Mouse (Mus musculus): ENCODE data around the gene Wdr43. TPM values are rescaled to one million over a fixed set of nuclear protein-coding genes. Genes with fewer than 3 reads are reported as not detected.
A peak's percentile ranks its signal among the peaks of the same experiment; 100 is the strongest.

Wdr43 gene
- total and polyA plus RNA-seq, 3 experiments: 157 to 355 (median 252) TPM

DNA sequence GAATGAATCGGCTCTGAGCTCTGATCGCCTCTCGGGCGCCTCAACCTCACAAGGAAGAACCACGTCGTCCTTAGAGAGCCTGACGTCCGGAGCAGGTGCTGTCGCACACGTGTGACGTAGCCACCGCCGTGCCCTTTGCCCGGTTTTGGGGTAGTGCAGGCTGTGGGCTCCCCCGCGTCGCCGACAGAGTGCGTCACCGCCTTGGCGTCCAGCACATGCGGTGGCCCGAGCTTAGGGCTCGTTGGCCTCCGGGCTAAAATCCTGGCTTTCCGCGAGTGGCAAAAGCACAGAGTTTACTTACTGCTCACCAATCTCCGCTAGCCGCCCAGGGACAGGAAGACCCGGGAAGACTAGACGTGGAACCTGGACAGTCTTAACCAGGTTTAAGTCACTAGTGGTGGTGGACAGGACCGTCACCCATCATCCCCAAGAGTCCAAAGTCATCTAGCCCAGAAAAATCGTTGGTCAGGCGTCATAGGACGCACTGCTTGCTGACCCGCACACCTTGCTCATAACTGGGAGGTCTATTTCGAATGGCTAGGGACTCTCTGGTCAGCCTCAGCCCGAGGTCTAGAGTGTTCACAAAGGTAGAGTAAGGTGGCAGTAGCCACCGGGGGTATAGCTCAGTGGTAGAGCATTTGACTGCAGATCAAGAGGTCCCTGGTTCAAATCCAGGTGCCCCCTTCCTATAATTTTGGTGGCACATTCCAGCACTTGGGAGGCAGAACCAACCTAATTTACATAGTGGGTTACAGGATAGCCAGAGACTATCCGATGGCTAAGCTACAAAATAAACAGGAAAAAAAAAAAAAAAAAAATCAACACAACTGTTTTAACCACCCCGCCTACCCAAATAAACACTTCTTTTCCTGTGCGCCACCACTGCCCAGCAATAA lies 16.8 kb upstream of the Wdr43 start (continued):
- TF ChIP-seq MXI1 (IDR thresholded peaks at IDR 0.05; ENCODE audit: low read depth, low read length) (peak; percentile 97), NELFE (IDR thresholded peaks at IDR 0.05; ENCODE audit: low read depth, low read length) (peak; percentile 79; the same call in 1 of the 2 replicates), EP300 (IDR thresholded peaks at IDR 0.05; ENCODE audit: low read length) (no peak), ZNF384 (IDR thresholded peaks at IDR 0.05; ENCODE audit: low read depth, low read length) (peak; percentile 83), KAT2A (IDR thresholded peaks at IDR 0.05; ENCODE audit: insufficient replicate concordance, low read length) (peak; percentile 62; the same call in 1 of the 2 replicates), MAFK (IDR thresholded peaks at IDR 0.05; ENCODE audit: insufficient replicate concordance, low read length) (peak; percentile 93), SIN3A (IDR thresholded peaks at IDR 0.05; ENCODE audit: low read length) (peak; percentile 97), ZKSCAN1 (IDR thresholded peaks at IDR 0.05; ENCODE audit: borderline replicate concordance, low read depth, low read length) (no peak), JUND (conservative IDR thresholded peaks at IDR 0.05; ENCODE audit: low read depth, low read length) (no peak), MAX (IDR thresholded peaks at IDR 0.05; ENCODE audit: low read length) (peak; percentile 93), NRF1 (IDR thresholded peaks at IDR 0.05; ENCODE audit: low read depth, low read length) (peak; percentile 57), TCF12 (IDR thresholded peaks at IDR 0.05; ENCODE audit: low read depth, low read length) (peak; percentile 77), ZC3H11A (IDR thresholded peaks at IDR 0.05; ENCODE audit: low read depth, low read length) (no peak), TBP (conservative IDR thresholded peaks at IDR 0.05; ENCODE audit: low read depth, low read length) (peak; percentile 99), RCOR1 (conservative IDR thresholded peaks at IDR 0.05; ENCODE audit: low read depth, low read length) (no peak), IRF4 (IDR thresholded peaks at IDR 0.05; ENCODE audit: low read depth, low read length) (peak; percentile 61), E2F4 (IDR thresholded peaks at IDR 0.05; ENCODE audit: insufficient replicate concordance, low read depth, low read length) (no peak), GABPA (IDR thresholded peaks at IDR 0.05; ENCODE audit: insufficient replicate concordance, low read depth, low read length) (peak; percentile 96), UBTF (IDR thresholded peaks at IDR 0.05; ENCODE audit: low read depth, low read length) (no peak)

DNA sequence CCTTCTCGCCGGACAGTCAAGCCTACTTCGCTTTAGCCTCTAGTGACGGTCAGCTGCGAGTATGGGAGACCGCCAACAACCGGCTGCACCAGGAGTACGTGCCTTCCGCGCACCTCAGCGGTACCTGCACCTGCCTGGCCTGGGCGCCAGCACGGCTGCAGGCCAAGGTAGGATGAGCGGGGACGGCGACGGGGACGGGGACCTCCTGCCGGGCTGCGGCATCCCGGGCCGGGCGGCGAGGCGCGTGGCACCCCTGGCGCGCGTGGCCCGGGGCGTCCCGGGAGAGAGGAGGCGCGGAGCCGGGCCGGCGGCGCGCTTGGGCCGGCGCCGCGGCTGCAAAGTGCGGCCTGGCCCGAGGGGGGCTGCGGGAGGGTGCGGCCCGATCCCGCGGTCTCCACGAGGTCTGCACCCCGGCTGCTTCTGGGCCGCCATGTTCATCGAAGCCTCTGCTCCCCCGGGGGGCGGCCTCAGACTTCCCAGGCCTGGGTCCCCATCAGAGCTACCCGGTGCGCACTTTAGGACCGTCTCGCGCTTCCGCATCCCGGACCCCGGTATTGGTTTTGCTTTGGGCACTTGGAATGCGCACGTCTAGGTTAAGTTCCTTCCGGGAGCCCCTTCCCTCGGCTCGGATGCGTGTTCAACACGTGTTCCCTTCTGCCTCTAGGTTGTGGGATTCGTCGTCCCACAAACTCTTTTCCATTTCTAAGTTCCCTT lies 781 bp downstream of the Wdr43 start:
- Histone ChIP-seq H3K4me1 (ENCODE audit: control insufficient read depth in 1 of 2, insufficient read depth in 2 of 2) (peaks cover 4 to 29% of the 10 kb centered on the region in 2 experiments), H3K9ac (ENCODE audit: insufficient read depth, low read depth) (peak overlapping the region; percentile 64), H3K27ac (ENCODE audit: insufficient read depth, low read depth) (peak overlapping the region; percentile 18), H3K79me2 (replicated peaks; ENCODE audit: control insufficient read depth, extremely low read depth, insufficient read depth, poor library complexity, severe bottlenecking) (peaks cover 53% of the 10 kb centered on the region), H3K27me3 (replicated peaks) (no peaks in the 10 kb centered on the region), H3K4me3 (replicated peaks in 1 of 3; ENCODE audit: low read depth in 2 of 3, low read length in 2 of 3, poor library complexity in 1 of 3) (peak overlapping the region; percentile 87 to 100 (median 88)), H3K9me3 (replicated peaks; ENCODE audit: low read length) (no peaks in the 10 kb centered on the region), H3K36me3 (replicated peaks in 1 of 2; ENCODE audit: control insufficient read depth in 1 of 2, insufficient read depth in 1 of 2, low read length in 1 of 2) (peaks cover 8 to 25% of the 10 kb centered on the region in 2 experiments), H3K4me2 (ENCODE audit: insufficient read depth, low read depth, poor library complexity, severe bottlenecking) (peak overlapping the region; percentile 67; the same call in 1 of the 2 replicates)
- in situ Hi-C loops (cut with MboI; ENCODE audit: low pct_ligation_motif_present, low pct_unique_long_range_greater_than_20kb, low sequenced_read_pairs): no loop called here
- TF ChIP-seq CHD1 (IDR thresholded peaks at IDR 0.05; ENCODE audit: low read depth, low read length): 0 out of 2 replicates have a peak, but pooled peaks have one; percentile 23
- no peak for TF ChIP-seq SIN3A (IDR thresholded peaks at IDR 0.05; ENCODE audit: low read length)
- peak; percentile 59 for TF ChIP-seq ELF1 (IDR thresholded peaks at IDR 0.05; ENCODE audit: low read depth, low read length)
- TF ChIP-seq UBTF (IDR thresholded peaks at IDR 0.05; ENCODE audit: low read depth, low read length): peak; percentile 74
- peak; percentile 94 for TF ChIP-seq MAX (IDR thresholded peaks at IDR 0.05; ENCODE audit: low read length)
- 0 out of 2 replicates have a peak, but pooled peaks have one; percentile 24 for TF ChIP-seq BHLHE40 (IDR thresholded peaks at IDR 0.05; ENCODE audit: low read depth, low read length)
- TF ChIP-seq USF2 (conservative IDR thresholded peaks at IDR 0.05; ENCODE audit: low read depth, low read length): 0 out of 2 replicates have a peak, but pooled peaks have one; percentile 2
- TF ChIP-seq KAT2A (IDR thresholded peaks at IDR 0.05; ENCODE audit: insufficient replicate concordance, low read length): no peak
- TF ChIP-seq RAD21 (IDR thresholded peaks at IDR 0.05; ENCODE audit: low read depth, low read length): no peak
- 0 out of 2 replicates have a peak, but pooled peaks have one; percentile 16 for TF ChIP-seq NRF1 (IDR thresholded peaks at IDR 0.05; ENCODE audit: low read depth, low read length)
- dilution Hi-C loops (cut with MboI; ENCODE audit: extremely low pct_ligation_motif_present, extremely low pct_unique_long_range_greater_than_20kb, low sequenced_read_pairs): no loop called here
- DNase-seq (ENCODE audit: extremely low read depth): peak; percentile 45
